10 mouse cellular contexts compared by ENCODE assay signal in genomic region chr11:50229252-50229910, GRCm38 (mm10). TPM values are rescaled to one million over a fixed set of nuclear protein-coding genes. Genes with fewer than 3 reads are reported as not detected.
DNase-seq lines count a peak whose midpoint lies in the region; ATAC-seq and TF ChIP-seq lines count a peak whose summit lies in the region.
"Had no signal": no experiment of that assay in that cellular context is flagged by ENCODE, and none has a peak within 500 bp of the region (broad histone marks: within the 10 kb centered on the region; RNA-seq: fewer than 3 reads in every experiment).

No protein-coding gene starts in this region.

- 0 out of 2 replicates have a peak overlapping the region, but pooled peaks have one; percentile 21 for H3K4me3 ChIP-seq in gastrocnemius, adult 2 months
- no peak overlapping the region for H3K4me3 ChIP-seq in neural tube, embryonic 12.5 days
- H3K4me3 ChIP-seq: limb, embryonic 15.5 days had no signal

- no peak for TF ChIP-seq CTCF in gastrocnemius, adult 2 months (IDR thresholded peaks at IDR 0.05)

- DNase-seq in gastrocnemius, adult 2 months, result peak; percentile 73
- DNase-seq in gastrocnemius, postnatal 14 days, result no peak
- DNase-seq in neural tube, embryonic 10.5 days (ENCODE audit: extremely low spot score, low spot score), result no peak
- peak; percentile 81 for DNase-seq in gonadal fat pad, adult 2 months (ENCODE audit: low read depth)
- DNase-seq in testis, postnatal 10 days (ENCODE audit: low spot score), result peak; percentile 85
- DNase-seq in thymus, postnatal 25 days, result no peak
- DNase-seq in thymus, adult 18-20 months, result no peak
- DNase-seq: right cerebral cortex, adult 18-20 months had no signal

- H3K27me3 ChIP-seq in neural tube, embryonic 12.5 days (replicated peaks), result peaks cover 7% of the 10 kb centered on the region; the same call in 1 of the 2 replicates

- H3K27ac ChIP-seq in gastrocnemius, adult 2 months, result peak overlapping the region; percentile 65
- no peak overlapping the region for H3K27ac ChIP-seq in neural tube, embryonic 12.5 days
- H3K27ac ChIP-seq: limb, embryonic 15.5 days had no signal

- ATAC-seq in neural tube, embryonic 12.5 days (ENCODE audit: low FRiP score, low read depth), result no peak

- intact Hi-C loops in gastrocnemius, adult 2 months (cut with DNase I), result no loop called here
- intact Hi-C loops in gastrocnemius, postnatal 14 days (cut with DNase I; ENCODE audit: low total_unique reads), result no loop called here

- peak overlapping the region; percentile 14; the same call in 1 of the 2 replicates for H3K4me2 ChIP-seq in neural tube, embryonic 12.5 days (replicated peaks)
- H3K4me2 ChIP-seq: limb, embryonic 15.5 days had no signal

- peaks cover 35% of the 10 kb centered on the region for H3K4me1 ChIP-seq in neural tube, embryonic 12.5 days

- H3K9me3 ChIP-seq in neural tube, embryonic 12.5 days, result no peaks in the 10 kb centered on the region
- H3K9me3 ChIP-seq: limb, embryonic 15.5 days had no signal

- WGBS in neural tube, embryonic 12.5 days, result 50% methylated on average over 7 of the region's 7 CpGs

- H3K36me3 ChIP-seq in neural tube, embryonic 12.5 days, result peaks cover 38% of the 10 kb centered on the region

- peak overlapping the region; percentile 36; the same call in 1 of the 2 replicates for H3K9ac ChIP-seq in neural tube, embryonic 12.5 days
- H3K9ac ChIP-seq: limb, embryonic 15.5 days had no signal

RNA-seq across cellular contexts. Expression of gene Ltc4s, which starts 9.0 kb away (rescaled TPM):
- 1 to 10 TPM; 2.1 to 3.2 TPM for total RNA-seq in gastrocnemius, adult 2 months (2021)
- 1 to 10 TPM; 1.9 to 2.0 TPM for total RNA-seq in gastrocnemius, postnatal 14 days (2021)
- polyA plus RNA-seq in neural tube, embryonic 12.5 days (2016; fragmentation: Nextera tagmentation; extraction: Ambion mirVana), result 0.32 and 1.4 TPM in 2 replicates
- 200 and 350 TPM in 2 replicates for polyA plus RNA-seq in gonadal fat pad, adult 2 months (2012; rRNA removed)

RNA-seq across cellular contexts. Expression of gene Mgat4b, which starts 18.7 kb away (rescaled TPM):
- 10 to 100 TPM; 33.9 to 40.7 TPM for total RNA-seq in gastrocnemius, adult 2 months (2021)
- total RNA-seq in gastrocnemius, postnatal 14 days (2021), result 10 to 100 TPM; 24.8 to 25.5 TPM
- 57.1 and 57.2 TPM in 2 replicates for polyA plus RNA-seq in neural tube, embryonic 12.5 days (2016; fragmentation: Nextera tagmentation; extraction: Ambion mirVana)
- polyA plus RNA-seq in gonadal fat pad, adult 2 months (2012; rRNA removed), result 75.8 and 80.6 TPM in 2 replicates

RNA-seq across cellular contexts. Expression of gene Sqstm1, which starts 18.8 kb away (rescaled TPM):
- 100 to 1,000 TPM; 376 to 655 TPM for total RNA-seq in gastrocnemius, adult 2 months (2021)
- 100 to 1,000 TPM; 217 to 261 TPM for total RNA-seq in gastrocnemius, postnatal 14 days (2021)
- polyA plus RNA-seq in neural tube, embryonic 12.5 days (2016; fragmentation: Nextera tagmentation; extraction: Ambion mirVana), result 241 and 245 TPM in 2 replicates
- polyA plus RNA-seq in gonadal fat pad, adult 2 months (2012; rRNA removed), result 227 and 257 TPM in 2 replicates

RNA-seq across cellular contexts. Expression of gene Mrnip, which starts 55.1 kb away (rescaled TPM):
- total RNA-seq in gastrocnemius, adult 2 months (2021), result 1 to 10 TPM; 2.4 to 3.1 TPM
- 1 to 10 TPM; 5.0 to 5.4 TPM for total RNA-seq in gastrocnemius, postnatal 14 days (2021)
- polyA plus RNA-seq in neural tube, embryonic 12.5 days (2016; fragmentation: Nextera tagmentation; extraction: Ambion mirVana), result 22.4 and 25.4 TPM in 2 replicates
- 10.7 and 12.5 TPM in 2 replicates for polyA plus RNA-seq in gonadal fat pad, adult 2 months (2012; rRNA removed)

Comparison
In these comparisons a context has a peak if more than half of its experiments do, and no peak if none do; other contexts are left out.
1. DNase-seq: peak in gastrocnemius, adult 2 months (single experiment), gonadal fat pad, adult 2 months (single experiment) and testis, postnatal 10 days (single experiment); none in gastrocnemius, postnatal 14 days (single experiment), neural tube, embryonic 10.5 days (single experiment), thymus, postnatal 25 days (single experiment) and thymus, adult 18-20 months (0 of 2).